Mouse (Mus musculus) stomach, embryonic 14.5 days (tissue): ENCODE measurements around the gene Tmem106b. TPM values are rescaled to one million over a fixed set of nuclear protein-coding genes. Genes with fewer than 3 reads are reported as not detected.

Source experiments
- ATAC-seq: fragments of 200-750 bp; cut with Nextera tagmentation; 2 replicates; pipeline ENCODE4 v1.8.0; 2017; ENCODE audit warnings: low read depth, moderate TSS enrichment; ENCODE audit not compliant: insufficient number of reproducible peaks, insufficient read depth, low FRiP score
- H3K27ac ChIP-seq: fragments of 300-500 bp; sonication (generic); 2 replicates; pipeline ENCODE4 v1.5.1; 2014; ENCODE audit warnings: mild to moderate bottlenecking, low read length, moderate library complexity, mixed read lengths
- H3K27me3 ChIP-seq: fragments of 300-500 bp; sonication (generic); 2 replicates; pipeline ENCODE4 v1.6.1; 2014; ENCODE audit warnings: low read length, control low read depth, mixed read lengths; ENCODE audit not compliant: control insufficient read depth, insufficient read depth
- H3K36me3 ChIP-seq: fragments of 300-500 bp; sonication (generic); 2 replicates; pipeline ENCODE4 v1.6.1; 2014; ENCODE audit warnings: mild to moderate bottlenecking, control low read depth, low read length, moderate library complexity, mixed read lengths; ENCODE audit not compliant: control insufficient read depth, insufficient read depth
- H3K4me1 ChIP-seq: fragments of 300-500 bp; sonication (generic); 2 replicates; pipeline ENCODE4 v1.6.1; 2014; ENCODE audit warnings: low read length, control low read depth, mixed read lengths; ENCODE audit not compliant: control insufficient read depth, insufficient read depth
- H3K4me2 ChIP-seq: fragments of 300-500 bp; sonication (generic); replicated peaks from 2 replicates; pipeline ENCODE4 v1.6.1; 2014; ENCODE audit warnings: low read depth, low read length, control low read depth
- H3K4me3 ChIP-seq: fragments of 300-500 bp; sonication (generic); 2 replicates; pipeline ENCODE4 v1.5.1; 2014; ENCODE audit warnings: low read depth, low read length, control low read depth
- H3K9ac ChIP-seq: fragments of 300-500 bp; sonication (generic); replicated peaks from 2 replicates; pipeline ENCODE4 v1.6.1; 2014; ENCODE audit warnings: low read depth, mild to moderate bottlenecking, control low read depth, low read length, moderate library complexity, mixed read lengths
- H3K9me3 ChIP-seq: fragments of 300-500 bp; sonication (generic); 2 replicates; pipeline ENCODE4 v1.6.1; 2016; ENCODE audit warnings: low read depth, low read length, control low read depth; ENCODE audit not compliant: control insufficient read depth
- WGBS: fragments of 180-500 bp; shearing (Covaris S2); extraction: QIAGEN DNeasy Blood & Tissue Kit; methylation state at CpG from one replicate; pipeline ENCODE4 v1.1.7; 2014; 5-methylcytosine and 5-hydroxymethylcytosine counted together
- polyA plus RNA-seq: library from polyadenylated mRNA; unstranded; fragments of >200 nt; fragmentation: Nextera tagmentation; extraction: Ambion mirVana; gene quantifications from 2 replicates; pipeline ENCODE4 v1.2.1, GENCODE M21; 2014

Gene Tmem106b
- polyA plus RNA-seq, result 46.1 and 48.9 TPM in 2 replicates

DNA sequence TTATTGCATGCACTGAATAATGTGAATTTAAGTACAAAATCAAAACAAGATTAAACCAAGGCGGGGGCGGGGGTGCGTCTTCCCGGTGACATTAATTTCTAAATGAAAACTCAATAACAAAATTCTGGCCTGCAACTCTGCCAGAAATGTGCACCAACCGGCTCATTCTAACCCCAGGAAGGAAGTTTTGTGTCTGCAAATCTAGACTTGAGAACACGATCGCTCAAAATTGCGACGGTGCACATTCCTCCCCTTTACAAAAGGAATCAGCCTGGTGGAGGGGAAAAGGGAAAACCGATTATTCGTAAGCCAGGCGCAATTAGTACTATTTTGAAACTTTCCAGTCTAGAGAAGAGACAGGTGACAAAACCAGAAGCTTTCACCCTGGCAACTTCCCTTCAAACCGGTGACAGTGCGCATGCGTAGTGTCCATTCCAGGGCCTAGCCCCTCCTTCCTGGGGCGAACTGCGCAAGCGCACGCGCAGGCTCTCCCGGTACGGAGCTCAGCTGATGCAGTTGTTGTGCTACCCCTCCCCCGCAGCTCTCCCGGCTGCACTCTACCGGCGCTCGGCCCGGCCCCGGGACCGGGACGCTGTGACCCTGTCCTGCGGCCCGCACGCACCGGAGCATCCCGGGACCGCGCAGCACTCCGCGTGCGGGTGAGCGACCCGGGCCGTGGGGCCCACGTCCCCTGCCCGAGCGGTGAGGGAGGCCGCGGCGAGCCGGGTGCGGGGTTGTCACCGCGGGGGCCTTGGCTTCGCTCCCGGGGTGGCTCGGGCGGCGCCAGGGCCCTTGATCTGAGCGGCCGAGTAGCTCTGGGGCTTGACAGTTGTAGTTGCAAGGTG lies at the start of gene Tmem106b:
TSS of gene Tmem106b (plus strand) at position 458 of the 845 bp plus-strand sequence.
- H3K27ac ChIP-seq, result peak within 1 kb of the TSS; percentile 13; the same call in 1 of the 2 replicates
- H3K27me3 ChIP-seq, result no peaks in the 10 kb centered on the region
- H3K36me3 ChIP-seq, result peaks cover 6% of the 10 kb centered on the region; the same call in 1 of the 2 replicates
- peak; percentile 99 for ATAC-seq
- H3K4me2 ChIP-seq, result peak within 1 kb of the TSS; percentile 60
- H3K9ac ChIP-seq, result peak within 1 kb of the TSS; percentile 83
- H3K4me1 ChIP-seq, result 0 out of 2 replicates have a peak, but pooled peaks cover 4% of the 10 kb centered on the region
- WGBS, result 3% methylated on average over 61 of the region's 61 CpGs
- peak within 1 kb of the TSS; percentile 67 for H3K4me3 ChIP-seq
- no peaks in the 10 kb centered on the region for H3K9me3 ChIP-seq

DNA sequence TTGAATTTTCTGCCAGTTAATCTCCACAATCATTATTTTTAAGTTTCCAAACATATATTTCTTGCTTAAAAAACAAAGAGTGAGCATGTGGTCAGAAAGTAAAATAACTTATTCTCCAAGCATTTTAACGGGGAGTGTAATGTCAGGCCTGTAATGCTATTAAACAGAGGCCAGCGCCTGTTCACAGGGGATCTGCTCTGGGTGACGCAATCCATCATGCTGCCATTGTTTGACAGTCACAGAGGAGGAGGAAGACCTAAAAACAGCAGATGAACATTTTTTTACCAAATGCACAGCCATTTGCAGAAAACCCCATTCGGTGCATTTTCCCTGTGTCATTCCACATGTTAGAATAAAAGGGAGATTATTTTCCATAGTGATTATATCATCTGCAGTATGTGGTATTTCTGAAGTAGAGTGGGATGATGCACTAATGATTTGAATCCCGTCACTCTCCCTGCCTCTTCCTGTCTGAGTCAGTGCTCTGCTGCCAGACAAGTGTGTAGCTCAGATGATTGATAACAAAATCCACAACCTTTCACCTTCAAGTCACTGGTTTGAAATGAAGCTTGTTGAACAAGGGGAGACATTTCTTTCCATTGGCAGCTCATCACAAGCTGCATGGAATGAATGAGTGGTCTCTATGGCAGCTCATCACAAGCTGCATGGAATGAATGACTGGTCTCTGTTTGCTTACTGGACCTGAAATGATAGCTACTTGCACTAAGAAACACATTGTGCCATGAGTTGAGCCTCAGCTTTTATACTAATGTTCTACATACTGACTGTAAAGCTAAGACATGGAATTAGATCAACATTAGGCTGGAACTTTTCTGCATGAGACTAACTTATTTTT lies 48.1 kb upstream of the Tmem106b start:
- Histone ChIP-seq H3K4me3 (no peak overlapping the region), H3K9ac (no peak overlapping the region), H3K9me3 (no peaks in the 10 kb centered on the region), H3K4me1 (0 out of 2 replicates have a peak, but pooled peaks cover 2% of the 10 kb centered on the region), H3K4me2 (no peak overlapping the region), H3K27me3 (no peaks in the 10 kb centered on the region), H3K27ac (no peak overlapping the region), H3K36me3 (no peaks in the 10 kb centered on the region)
- ATAC-seq, result no peak
- 18% methylated on average over 5 of the region's 5 CpGs for WGBS

DNA sequence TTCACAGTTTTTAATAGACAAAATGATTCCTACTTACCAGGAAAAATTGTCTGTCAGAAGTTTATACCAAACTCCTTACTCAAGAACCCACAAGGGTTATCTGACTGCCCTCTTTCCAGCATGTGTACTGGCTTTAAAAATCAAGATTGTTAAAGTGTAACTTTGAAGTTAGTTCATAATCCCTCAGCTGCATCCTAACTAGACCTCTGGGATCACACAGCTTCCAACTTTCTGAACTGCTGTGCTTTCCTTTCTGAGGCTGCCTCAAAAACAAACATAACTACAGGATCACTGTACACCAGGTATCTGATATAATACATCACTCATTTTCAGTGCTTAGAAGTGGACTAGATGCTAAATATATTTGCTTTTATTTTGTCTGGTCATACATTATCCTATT lies 39.0 kb upstream of the Tmem106b start:
- H3K9me3 ChIP-seq, result no peaks in the 10 kb centered on the region
- no peak for ATAC-seq
- H3K4me1 ChIP-seq, result no peaks in the 10 kb centered on the region
- H3K27me3 ChIP-seq, result no peaks in the 10 kb centered on the region
- no peak overlapping the region for H3K4me2 ChIP-seq
- no peak overlapping the region for H3K27ac ChIP-seq
- H3K4me3 ChIP-seq, result no peak overlapping the region
- H3K36me3 ChIP-seq, result no peaks in the 10 kb centered on the region
- H3K9ac ChIP-seq, result no peak overlapping the region

DNA sequence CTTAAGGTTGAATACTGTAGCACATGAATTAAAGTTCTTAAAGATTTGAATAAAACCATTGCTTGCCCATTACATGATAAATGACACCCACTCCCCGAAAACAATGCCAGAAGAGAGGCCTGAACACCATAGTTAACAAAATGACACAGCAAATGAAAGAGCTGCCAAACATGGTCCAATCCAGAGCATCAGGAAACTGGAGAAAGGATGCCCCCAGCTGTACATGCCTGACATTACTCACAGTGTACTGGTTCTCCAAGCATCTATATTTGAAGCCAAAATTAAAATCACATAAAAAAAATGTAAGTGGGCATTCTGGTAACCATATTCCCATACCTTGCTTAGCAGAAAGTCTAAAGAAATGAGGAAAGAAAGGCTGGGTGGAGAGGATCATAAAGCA lies 38.6 kb upstream of the Tmem106b start:
- Histone ChIP-seq H3K9me3 (no peaks in the 10 kb centered on the region), H3K9ac (no peak overlapping the region), H3K27ac (no peak overlapping the region), H3K4me1 (no peaks in the 10 kb centered on the region), H3K36me3 (no peaks in the 10 kb centered on the region), H3K4me2 (no peak overlapping the region), H3K27me3 (no peaks in the 10 kb centered on the region), H3K4me3 (no peak overlapping the region)
- ATAC-seq, result no peak
- WGBS, result 51% methylated on average over 1 of the region's 1 CpGs

DNA sequence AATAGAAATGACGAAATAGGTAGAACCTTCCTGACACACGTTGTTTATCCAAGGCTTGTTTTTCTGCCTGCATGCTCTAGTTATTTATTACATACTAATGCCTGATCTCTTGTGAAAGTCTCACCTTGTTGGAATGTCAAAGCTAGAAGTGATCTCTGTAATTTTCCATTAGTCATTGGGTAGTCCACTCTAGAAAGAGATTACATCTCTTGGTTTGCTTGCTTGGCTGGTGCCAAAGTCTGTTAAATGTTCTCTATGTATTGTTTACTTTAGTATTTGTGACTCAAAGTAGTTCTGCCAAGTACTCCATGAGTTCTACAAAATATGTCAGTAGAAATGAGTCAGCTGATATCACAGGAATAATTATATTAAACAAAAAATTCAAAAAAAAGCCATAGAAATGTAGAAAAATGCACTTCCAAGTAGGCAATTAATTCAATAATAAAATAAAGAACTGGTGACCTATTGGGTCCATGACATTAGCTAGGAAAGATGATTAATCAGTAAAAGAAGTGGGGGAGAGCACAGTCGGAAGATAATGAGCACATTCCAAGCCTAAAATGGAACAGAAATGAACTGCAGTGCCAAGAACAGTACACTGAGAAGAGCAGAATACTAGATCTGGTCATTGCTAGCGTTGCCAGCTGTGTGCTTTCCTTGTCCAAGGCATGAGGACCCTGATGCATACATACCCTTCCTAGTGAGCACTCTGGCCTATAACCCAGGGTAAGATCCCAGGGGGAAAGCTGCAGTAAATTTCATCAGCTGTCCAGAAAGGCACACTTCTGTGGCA lies 17.0 kb upstream of the Tmem106b start:
- Histone ChIP-seq H3K27me3 (no peaks in the 10 kb centered on the region), H3K4me2 (no peak overlapping the region), H3K9ac (no peak overlapping the region), H3K27ac (no peak overlapping the region), H3K4me3 (no peak overlapping the region), H3K36me3 (no peaks in the 10 kb centered on the region), H3K9me3 (no peaks in the 10 kb centered on the region), H3K4me1 (no peaks in the 10 kb centered on the region)
- 69% methylated on average over 4 of the region's 4 CpGs for whole genome bisulfite sequencing
- ATAC-seq, result no peak

DNA sequence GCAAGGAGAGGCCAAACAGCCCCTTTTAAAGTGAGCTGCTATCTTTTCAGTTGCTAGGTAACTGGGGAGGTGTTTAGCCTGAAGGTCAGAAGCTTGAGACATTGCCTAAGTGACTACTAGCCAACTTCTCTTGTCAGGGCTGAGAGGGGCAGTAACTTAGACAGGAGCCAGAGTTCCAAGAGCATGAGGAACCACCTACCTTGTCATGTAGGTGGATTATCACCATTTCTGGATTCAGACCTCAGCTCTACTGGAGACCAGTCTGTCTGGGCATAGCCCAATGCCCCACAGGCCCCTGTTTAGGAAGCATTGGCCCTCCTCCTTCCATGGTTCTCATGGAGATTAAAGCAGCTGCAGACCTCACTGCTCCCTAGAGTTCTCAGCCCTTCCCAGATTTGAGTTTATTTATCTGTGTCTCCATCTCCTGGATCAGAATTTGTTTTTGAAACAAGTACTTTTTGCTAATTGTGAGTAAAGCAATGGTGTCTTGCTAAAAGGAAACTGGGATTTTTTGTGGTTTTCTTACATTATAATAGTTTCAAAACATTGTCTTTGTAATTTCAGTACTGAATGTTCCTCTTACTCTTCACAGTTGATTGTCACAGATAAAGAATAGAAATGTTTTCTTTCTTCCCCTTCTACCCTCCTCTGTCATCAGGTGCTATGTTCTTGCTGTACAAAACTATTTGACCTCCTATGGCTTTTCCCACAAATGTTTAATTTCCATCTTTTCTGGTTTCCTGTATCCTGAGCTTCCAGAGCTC lies 8.1 kb upstream of the Tmem106b start:
- ATAC-seq, result no peak
- Histone ChIP-seq H3K36me3 (no peaks in the 10 kb centered on the region), H3K4me3 (no peak overlapping the region), H3K4me1 (no peaks in the 10 kb centered on the region), H3K27me3 (no peaks in the 10 kb centered on the region), H3K4me2 (no peak overlapping the region), H3K9me3 (no peaks in the 10 kb centered on the region), H3K9ac (no peak overlapping the region), H3K27ac (no peak overlapping the region)

DNA sequence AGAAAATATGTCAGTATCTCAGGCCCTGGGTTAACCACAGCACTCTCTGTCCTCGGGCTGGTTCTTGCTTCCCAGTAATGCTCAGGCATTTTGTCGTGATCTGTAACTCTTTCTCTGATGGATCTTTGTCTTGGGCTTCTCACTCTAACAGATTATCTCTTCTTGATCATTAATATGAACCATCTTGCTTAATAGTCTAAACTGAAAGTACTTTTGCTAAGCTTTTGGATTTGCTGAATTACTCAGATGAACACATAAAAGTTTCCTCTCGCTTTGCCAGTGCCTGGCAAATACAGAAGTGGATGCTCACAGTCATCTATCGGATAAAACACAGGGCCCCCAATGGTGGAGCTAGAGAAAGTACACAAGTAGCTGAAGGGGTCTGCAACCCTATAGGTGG lies 7.5 kb upstream of the Tmem106b start:
- H3K36me3 ChIP-seq, result no peaks in the 10 kb centered on the region
- no peak for ATAC-seq
- H3K4me3 ChIP-seq, result no peak overlapping the region
- no peak overlapping the region for H3K4me2 ChIP-seq
- H3K9ac ChIP-seq, result no peak overlapping the region
- no peaks in the 10 kb centered on the region for H3K9me3 ChIP-seq
- H3K4me1 ChIP-seq, result no peaks in the 10 kb centered on the region
- H3K27ac ChIP-seq, result no peak overlapping the region
- H3K27me3 ChIP-seq, result no peaks in the 10 kb centered on the region
- 66% methylated on average over 4 of the region's 4 CpGs for WGBS
